Mouse (Mus musculus): ENCODE measurements at regions not wholly inside any gene's neighbourhood (a gene's known extent, or its start where the extent isn't known, plus 50 kb on each side); places are given as distances from the start of the nearest gene placed in this dataset.
A peak's percentile ranks its signal among the peaks of the same experiment; 100 is the strongest.

DNA sequence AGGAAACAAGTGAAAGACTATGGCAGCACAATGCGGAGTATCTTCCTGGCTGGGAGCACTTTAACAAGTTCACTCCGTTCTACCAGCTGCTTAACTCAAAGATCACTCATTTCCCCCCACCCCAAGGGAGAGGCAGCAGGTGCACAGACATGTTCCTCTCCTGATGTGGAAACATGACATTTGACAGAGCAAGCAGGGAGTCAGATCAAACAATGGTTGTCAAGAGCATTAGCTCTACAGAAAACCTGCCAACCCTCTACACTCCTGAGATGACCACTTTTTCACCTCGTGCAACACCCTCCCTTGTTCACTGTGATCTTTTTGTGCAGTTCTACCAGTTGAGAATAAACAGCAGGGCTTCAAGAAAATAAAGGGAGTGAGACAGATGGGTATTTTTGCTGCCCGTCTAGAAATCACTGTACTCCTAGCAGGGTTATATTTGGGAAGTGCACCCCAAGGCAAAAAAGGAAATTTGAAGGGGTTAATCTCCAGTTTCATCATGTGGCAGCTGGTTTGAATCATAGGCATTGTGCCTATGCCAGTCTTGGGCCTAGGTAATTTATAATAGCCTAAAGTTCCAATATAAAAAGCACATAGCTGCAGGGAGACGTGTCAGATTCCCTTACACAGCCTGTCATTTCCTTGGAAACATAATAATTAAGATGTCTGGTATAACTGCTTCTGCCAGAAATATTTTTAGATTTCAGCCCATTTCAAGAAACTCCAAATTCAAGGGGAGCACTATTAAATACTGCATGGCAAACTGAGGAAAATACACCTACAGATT lies 210.5 kb upstream of the Epha6 start:
- DNase-seq (ENCODE audit: low spot score) = peak; percentile 2

DNA sequence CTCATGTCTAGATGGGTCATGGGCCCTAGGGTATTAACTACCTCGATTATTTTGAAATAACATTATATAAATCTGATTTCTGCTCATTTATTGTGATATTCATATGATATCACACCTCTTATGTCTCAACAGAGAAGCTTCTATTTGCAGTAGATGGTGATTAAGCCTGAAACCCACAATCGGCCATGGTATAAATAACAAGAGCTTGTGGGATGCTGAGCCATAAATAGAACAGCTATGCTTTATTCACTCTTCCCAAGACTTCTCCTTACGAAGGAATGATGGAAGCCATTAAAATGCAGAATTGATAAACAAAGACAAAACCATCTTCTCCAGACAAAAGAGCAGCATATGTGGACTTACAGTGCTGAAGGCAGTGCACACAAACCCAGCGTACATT lies 195.4 kb upstream of the Epha6 start:
- no peak for DNase-seq (ENCODE audit: low spot score)
